Mouse (Mus musculus): ENCODE measurements around the gene Rgl1.

DNA sequence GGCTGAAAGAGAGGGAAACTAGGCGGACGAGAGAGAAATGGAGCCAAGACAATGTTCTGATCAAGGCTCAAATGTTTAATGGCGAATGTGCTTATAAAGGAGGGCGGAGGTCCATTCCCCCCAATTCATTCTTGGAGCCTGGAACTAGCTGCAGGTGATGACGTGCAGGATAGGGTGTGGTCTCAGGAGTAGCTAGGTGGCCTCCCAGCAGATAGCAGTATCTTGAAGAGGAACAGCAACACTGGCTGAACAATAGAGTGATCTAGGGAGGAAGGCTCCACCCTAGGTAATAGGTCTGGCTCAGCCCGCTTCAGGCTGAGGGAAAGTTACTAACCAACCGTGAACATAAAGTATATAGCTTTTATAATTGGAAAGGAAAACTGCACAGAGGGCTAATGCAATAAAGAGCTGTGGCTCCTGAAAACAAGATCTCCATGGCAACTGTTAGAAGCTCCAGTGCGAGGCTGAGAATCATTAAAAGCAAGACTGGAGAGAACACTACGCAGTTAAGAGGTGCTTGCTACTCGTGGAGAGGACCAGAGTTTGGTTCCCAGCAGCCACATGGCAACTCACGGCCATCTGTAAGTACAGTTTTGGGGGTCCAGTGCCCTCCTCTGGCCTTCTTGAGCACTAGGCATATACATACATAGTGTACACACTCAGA, 44.5 kb downstream of the Rgl1 start:
- TF ChIP-seq CTCF (IDR thresholded peaks at IDR 0.05; ENCODE audit: low read depth) = no peak
- no peak for TF ChIP-seq EP300 (optimal IDR thresholded peaks at IDR 0.05)

All from stomach, postnatal 0 days (tissue).